Mouse (Mus musculus) adrenal gland, postnatal 25 days (tissue): ENCODE results near the gene Emilin3. TPM values are rescaled to one million over a fixed set of nuclear protein-coding genes. Genes with fewer than 3 reads are reported as not detected.
A peak's percentile ranks its signal among the peaks of the same experiment; 100 is the strongest.

Experiments
- DNase-seq: peaks from one replicate; pipeline ENCODE4 v3.0.0; 2021; ENCODE audit warnings: mixed read lengths
- total RNA-seq: library from RNA; stranded (reverse); gene quantifications from 2 replicates; pipeline ENCODE4 v1.2.3, GENCODE M21; 2021

The Emilin3 gene
- total RNA-seq, 1 experiment from 2014 or later: not detected

DNA sequence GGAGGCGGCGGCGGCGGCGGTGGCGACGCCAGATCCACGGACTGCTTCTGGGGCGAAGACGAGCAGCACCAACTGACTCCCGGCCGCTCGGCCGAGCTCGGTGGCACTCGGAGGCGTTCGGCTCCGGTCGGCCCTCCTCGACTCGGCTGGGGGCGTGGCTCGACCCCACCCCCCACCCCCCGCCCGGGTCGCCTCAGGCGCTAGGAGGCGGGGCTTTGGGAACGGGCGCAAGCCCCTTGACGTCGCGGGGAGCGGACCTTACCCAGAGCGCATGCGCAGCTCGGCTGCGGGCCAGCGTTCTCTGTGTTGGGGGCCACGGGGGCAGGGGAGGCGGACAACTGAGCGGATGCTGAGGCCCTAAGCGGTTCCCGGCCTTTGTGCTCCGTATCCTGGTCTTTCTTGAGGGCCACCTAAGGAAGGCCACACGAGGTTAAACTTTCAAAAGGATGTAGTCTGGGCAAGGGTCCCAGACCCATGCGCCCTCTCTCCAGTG, 39.2 kb downstream of the Emilin3 start, which contains the start of gene Zhx3:
Gene Zhx3 (minus strand): TSS at position 109 of the 493 bp plus-strand sequence.
- peak; percentile 94 for DNase-seq

DNA sequence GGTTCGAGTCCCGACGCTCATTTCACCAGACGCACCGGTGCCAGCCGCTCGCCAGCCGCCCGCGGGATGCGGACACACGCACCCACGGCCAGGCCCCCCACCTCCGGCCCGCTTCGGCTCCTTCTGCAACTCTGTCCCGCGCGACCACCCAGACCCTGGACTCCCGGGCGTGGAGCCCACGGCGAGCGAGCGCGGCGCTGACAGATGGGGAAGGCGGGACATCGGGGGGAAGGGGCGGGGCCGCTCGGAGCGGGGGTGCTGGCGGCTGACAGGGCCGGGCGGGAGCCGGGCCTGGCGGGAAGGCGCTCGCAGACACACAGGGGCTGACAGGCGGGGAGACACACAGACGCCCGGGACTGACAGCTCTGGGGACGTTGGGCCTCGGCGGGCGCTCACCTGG, 39.7 kb downstream of the Emilin3 start:
- peak; percentile 83 for DNase-seq

DNA sequence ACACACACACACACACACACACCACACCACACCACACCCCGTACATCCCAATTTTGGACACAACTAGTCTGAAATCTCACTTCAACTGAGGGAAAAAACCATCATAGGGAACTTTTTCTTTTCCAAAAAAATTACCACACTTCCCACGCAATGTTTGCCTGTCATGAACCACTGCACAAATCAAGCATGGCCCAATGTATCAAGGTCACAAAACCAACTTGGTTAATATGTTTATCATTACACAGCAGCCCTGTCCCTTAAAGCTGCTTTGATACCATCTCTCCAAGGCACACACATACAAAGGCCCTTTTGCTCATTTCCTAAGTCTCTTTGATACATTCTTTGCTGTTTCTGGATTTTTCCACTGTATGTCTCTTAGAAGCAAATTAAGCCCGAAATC, 40.8 kb downstream of the Emilin3 start:
- no peak for DNase-seq

DNA sequence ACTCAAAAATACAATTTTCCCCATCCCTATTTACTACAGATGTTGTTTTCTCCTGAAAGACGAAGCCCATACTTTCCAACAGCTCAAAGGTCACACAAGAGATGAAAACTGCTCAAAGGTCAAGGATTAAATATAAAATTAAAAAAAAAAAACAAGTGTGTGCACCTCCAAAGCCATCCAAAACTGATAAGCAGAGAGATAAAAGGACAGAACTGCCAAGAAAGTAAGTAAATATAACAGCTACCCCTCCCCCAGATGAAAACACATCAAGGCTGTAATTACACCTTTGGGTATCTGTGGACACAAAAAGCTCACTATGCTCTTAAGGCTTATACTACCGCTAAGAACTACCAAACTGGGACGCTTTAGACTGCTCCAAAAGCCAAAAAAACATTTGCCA, 42.7 kb downstream of the Emilin3 start:
- no peak for DNase-seq

DNA sequence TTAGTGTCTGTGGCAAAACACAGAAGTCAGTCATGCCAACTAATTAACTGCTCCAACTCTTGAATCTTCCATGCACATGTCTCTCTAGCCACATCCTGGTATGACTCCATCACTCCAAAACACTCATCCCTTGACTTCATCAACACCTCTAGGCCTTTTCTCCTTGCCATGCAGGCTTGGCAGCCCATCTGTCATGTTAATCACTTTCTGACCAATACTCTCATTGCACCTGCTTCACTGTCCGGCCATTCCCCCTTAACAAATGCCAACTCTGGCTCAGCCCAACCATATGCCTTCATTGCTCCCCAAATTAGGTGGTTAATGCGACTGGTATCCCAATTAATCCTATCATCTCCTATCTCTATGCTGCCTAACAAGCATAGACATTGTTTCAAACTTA, 46.9 kb downstream of the Emilin3 start:
- no peak for DNase-seq

DNA sequence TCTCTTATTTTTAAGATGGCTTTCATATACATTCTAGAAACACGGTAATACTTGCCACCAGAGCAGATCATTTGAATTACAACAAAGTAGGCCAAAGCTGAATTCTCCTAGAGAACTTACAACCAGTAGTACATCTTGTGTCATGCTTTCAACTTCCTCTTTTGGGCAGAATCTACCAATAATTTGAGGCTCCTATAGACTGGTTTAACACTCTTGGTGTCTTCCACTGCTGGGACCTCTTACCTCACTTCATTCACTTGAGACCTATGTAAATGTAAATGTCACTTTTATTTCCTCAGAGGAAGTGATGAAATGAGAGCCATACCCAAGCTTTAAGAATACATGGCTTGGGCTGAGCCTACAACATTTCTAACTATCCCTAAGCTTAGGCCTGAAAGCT, 48.0 kb downstream of the Emilin3 start:
- DNase-seq: no peak

- DNase-seq: no peak
Observed at GRCm38 (mm10) chr2:160860363-160860762, 51.8 kb downstream of the Emilin3 start.

Other genes with a start within 250 kb of the Emilin3 start
- 63.3 and 90.9 TPM in 2 replicates for gene Plcg1, start 181.0 kb downstream of the Emilin3 start, total RNA-seq
- gene Zhx3, start 39.3 kb downstream of the Emilin3 start, total RNA-seq: 85.1 and 147 TPM in 2 replicates
- 55.3 and 91.2 TPM in 2 replicates for gene Lpin3, start 31.7 kb downstream of the Emilin3 start, total RNA-seq
- 51.7 and 52.7 TPM in 2 replicates for gene Chd6, start 196.7 kb upstream of the Emilin3 start, total RNA-seq